Mouse (Mus musculus): ENCODE results near the gene Mgat4a.

DNA sequence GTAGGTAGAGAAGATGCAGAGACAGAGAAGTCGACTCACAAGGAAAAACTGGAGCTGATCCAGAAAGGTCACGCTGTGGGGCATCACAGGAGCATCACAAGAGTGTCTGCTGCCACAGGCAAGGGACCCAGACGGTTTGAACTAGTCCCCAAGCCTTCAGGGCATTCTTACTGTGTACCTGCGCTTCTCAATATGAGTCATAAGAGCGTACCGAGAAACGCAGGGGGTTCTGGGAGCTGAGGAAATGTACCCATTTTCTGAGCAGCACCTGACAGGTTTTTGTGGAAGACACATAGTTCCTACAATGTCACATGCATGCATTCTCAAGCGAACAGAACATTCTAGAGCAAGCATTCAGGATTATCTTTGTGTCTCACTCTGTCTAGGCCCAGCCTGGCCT is 8.7 kb upstream of the Mgat4a start:
- TF ChIP-seq CTCF (IDR thresholded peaks at IDR 0.05; ENCODE audit: borderline replicate concordance, insufficient read depth, low read depth, low read length) (no peak), POLR2A (IDR thresholded peaks at IDR 0.05; ENCODE audit: borderline replicate concordance, insufficient read depth, low read length) (no peak)

Measured in cerebellum, adult 2 months (tissue).